Mouse (Mus musculus) kidney, postnatal 36 days (tissue): ENCODE data around the gene Mcu.
A peak's percentile ranks its signal among the peaks of the same experiment; 100 is the strongest.

Experiments
- DNase-seq, 2 experiments: peaks; one replicate each; pipeline ENCODE4 v3.0.0; 2021 to 2022; ENCODE audit warnings: mixed read lengths in 2 of 2

The Mcu gene

DNA sequence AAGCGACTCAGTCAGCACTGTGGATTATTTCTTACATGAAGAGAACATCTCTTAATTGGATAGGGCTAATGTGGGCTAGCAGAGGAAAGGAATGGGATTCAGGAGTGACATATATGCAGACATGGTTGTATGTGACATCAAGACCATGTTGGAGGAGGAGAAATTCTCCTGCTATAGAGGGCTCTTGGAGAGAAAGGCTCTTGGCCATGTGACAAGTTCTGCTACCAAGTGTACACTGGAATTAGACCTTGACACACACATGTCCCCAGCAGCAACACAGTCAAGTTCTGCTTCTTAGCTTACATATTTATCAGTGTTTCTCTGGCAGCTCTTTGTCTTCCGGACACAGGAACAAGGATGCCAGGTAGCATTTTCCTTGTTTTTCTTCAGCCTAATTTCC, 129.1 kb downstream of the Mcu start:
- no peak for DNase-seq

DNA sequence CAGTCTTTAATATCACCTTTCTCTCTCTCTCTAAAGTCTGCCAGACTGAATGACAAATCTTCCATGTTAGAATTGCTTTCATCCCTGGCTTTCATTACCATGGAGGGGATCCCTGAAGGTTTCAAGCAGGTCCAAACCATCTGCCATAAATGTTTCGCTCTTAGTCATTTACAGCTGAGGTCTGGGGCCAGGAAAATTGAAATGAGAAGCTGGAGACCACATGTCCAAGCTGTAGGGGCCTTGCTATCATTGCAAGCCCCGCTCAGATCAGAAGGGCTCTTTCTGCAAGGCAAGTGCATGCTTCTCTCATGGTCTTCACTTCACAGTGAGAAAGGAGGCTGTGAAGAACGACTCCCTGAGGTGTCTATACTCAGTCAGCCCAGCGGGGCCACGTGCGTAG, 132.2 kb downstream of the Mcu start:
- no peak for DNase-seq

DNA sequence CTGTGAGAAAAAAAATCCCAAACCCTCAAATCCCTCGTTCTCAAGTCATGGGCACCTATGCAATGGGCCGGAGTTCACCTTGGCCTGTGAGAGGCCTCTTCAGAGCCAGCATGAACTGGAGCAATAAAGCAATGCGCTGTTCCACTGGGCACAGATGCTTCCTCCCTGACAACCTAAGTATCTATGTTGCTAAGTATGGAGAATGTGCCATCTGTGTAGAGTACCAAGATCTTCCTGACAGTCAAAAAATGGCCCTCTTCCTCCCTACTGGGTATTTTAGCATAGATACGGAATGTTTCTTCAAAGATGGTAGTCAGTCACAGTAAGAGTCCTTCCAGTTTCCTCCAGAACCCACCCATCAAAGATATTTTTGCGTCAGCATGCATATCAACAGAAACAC, 135.1 kb downstream of the Mcu start:
- DNase-seq, result no peak

DNA sequence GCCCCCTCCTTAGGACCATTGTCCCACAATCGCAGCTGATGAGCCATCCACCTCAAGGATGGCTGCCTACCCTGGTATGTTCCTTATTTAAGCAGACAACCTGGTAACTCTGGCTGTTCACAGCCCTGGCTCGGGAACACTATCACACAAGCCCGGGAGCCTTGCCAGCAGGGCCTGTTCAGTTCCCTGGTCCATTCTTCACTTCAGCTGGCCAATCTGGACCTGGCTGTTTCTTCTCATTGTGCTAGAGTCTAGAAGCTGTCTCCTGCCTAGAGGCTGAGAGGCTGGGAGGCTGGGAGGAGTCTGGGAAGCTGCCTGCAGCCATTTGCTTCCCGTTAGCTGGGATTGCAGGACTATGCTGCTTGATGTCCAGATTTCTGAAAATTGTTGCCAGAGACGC, 146.0 kb downstream of the Mcu start:
- no peak for DNase-seq

DNA sequence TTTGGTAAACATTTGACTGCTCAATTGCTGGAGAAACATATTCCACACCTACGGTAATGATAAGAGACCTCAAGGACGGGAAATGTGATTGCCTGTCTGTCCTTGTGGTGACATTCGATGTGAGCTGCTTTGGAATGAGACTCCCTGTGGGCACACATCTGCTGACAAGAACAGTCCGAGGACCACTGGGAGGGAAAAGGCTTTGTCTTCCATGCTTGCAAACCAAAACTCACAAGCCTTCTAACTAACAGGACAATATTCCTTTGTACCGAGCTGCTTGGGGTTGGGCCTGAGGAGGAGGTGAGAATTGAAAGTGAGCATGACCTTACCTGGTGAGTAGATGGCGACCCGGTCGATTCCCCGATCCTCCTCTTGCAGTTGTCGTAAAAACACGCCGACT, 149.2 kb downstream of the Mcu start:
- DNase-seq, result no peak

DNA sequence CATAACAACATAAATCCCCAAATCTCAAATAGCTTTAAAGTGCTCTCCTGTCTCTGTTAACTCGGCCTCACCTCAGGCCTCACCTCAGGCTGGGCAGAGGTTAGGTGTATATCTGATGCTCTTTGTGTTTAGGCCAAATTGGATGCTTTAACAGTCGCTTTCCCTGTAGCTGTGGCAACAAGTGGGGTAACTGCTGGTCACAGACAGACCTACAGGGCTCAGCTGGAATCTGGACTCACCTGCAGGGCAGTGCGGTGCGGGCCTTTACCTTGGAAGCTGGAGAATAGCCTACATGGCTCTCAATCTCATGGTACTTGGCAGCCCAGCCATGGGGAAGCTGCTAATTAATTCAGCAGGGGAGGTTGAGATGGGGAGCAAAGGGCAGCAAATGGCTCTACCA, 149.9 kb downstream of the Mcu start:
- no peak for DNase-seq

DNA sequence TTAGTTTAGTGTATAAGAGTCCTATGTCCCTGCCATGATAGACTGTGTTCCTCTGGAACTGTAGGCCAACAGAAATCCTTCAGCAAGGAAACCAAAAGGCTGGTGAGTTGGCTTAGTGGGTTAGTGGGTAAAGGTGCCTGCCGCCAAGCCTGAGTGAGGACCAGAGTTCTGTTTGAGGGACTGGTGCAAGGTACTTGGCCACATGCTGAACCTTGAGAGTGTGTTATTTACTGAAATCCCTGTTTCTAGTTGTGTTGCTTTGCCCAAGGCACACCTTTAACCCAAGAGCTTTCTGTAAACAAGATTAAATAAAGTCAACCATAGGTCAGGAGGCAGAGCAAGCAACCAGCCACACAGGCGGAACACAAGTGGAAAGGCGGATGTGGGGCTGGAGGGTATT, 150.9 kb downstream of the Mcu start:
- no peak for DNase-seq

DNA sequence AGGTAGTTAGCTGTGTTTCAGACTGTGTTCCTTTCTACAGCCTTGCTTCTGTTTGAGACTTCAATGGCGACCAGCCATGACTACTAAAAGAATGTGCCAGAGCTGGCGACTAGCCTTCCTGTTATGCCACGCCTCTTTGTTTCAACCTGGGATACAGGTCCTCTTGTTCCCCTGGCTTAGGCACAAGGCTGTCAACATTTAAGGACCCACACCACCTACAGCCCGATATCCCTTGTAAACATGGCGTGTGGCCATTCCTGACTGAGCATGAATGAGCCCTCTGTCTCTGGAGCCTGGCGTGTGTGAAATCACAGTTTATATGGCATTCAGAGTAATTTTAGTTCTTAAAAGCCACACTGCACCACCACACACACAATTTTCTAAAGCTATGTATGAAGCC, 154.2 kb downstream of the Mcu start:
- no peak for DNase-seq

DNA sequence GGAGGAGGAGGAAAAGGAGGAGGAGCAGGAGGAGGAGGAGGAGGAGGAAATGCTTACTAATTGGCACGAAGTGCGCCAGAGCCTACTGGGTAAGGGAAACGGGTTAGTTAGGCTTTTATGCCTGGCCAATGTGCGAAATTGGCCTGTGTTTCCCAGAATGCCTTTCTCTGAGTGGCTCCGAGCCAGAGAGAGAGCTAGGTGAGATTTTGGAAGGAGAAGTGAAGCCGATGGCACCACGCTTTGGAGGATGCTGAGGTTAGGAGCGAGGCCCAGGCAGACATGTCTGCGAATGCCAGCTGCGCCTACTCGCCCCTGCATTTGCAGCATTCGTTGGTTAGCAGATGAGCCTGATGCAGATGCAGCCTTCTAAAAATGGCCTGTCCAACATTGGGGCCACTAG, 156.7 kb downstream of the Mcu start:
- no peak for DNase-seq

DNA sequence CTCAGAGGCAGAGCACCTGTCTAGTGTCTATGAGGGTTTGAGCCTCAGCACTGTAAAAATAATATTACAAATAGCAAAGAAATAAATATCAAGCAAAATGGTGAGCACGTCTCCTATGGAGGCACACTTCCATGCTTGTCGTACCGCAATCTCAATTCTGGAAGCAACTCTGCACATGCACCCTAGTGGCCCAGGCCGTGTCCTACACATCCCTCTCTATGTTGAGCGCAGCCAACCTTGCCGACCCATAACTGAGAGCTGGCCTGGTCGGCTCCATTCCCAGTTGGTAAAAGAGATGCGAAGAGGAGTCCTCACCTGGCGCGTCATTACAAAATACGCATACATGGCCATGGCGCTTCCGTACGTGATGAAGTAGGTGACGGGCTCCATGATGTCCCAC, 161.9 kb downstream of the Mcu start:
- DNase-seq, result no peak

DNA sequence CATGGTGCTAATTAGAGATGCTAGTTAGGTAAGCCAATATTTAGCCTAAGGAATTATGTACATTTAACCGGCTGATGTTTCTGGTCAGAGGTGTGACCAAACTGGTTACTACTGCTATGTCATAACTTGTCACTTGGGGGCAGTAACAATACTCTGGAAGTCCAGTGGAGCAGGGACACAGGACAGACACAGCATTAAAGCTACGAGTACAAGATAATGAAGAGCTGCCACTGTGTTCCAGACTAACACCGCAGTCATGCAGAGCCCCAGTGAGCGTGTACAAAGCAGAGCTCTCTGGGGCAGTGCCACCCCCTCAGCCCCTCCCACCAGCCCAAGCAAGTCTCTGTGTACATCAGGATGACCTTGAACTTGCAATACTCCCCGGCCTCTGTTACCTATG, 164.7 kb downstream of the Mcu start:
- peak in 1 of 2 experiments; percentile 32 for DNase-seq

DNA sequence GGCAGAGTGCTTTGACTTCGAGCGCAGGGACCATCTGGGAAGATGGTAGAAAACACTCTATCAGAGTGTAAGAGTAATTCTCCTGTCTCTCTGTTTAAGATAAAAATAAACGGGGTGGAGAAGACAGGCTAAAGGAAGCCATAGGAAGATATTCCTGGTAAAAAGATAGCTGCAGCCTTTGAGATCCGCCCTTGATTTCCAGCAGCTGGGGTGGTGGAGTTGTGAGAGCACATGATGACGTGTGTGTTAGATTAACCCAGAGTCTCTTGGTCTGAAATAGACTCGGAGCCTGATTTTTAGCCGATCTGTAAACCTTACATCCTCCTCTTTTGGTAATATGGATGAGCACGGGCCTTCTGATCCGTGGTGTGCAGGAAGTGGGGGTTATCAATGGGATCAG, 168.9 kb downstream of the Mcu start:
- DNase-seq, result no peak

DNA sequence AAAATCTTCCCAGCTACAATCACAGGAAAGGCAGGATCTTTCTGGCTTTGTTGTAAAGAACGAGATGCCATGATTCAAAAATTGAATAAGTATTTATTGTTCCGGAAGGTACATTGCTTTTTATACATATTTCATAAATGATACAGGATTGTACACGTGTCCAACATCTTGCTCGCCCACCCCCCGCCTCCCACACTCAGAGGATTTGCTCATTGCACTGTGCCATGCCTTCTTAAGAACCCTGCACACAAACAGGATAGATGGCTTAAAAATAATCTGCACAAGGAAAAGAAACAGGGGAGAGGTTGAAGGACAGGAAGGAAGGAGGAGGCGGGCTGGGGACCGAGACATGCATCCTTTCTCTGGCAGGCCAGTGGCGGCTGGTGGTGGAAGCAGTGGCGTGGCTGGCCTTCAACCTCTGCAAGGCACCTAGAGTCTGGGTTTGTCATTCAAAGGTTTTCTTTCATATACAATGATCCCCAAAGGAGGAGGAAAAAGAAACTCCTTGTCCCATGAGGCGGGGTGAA, 169.5 kb downstream of the Mcu start:
- peak in 1 of 2 experiments; percentile 31 for DNase-seq

DNA sequence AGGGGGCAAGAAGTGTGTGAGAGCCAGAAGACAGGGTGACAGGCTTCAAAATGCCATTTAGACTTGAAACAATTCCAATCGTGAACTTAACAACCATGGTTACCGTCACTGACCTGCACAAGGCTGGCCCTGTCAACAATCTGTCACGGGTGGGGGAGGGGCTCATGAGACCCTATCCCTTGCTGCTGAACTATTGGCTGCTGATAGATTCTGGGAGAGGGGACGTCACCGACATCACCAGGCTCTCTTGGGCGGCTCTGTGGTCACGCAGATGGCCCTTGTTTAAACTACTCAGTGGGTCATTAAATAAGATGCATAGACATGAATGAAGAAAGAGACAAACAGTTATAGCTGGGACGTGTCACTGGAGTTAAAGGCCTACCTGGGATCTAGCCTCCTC, 171.9 kb downstream of the Mcu start:
- no peak for DNase-seq

DNA sequence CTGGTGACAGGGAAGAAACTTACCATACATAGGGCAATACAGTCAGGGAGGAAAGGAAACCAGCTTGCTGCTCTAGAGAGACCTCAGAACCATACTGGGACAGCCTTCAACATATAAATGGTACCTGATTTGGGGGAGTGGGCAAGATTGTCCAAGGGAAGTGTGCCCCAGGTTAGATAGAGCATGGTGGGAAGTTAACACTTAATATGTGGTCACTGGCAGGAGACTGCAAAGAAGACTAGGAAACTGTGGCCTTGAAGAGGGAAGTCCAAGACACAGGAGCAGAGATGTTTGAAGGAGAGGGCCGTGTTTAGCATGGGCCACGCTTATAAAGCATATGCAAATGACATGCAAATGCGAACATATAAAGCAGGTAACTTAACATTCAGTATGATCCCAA, 172.4 kb downstream of the Mcu start:
- no peak for DNase-seq

DNA sequence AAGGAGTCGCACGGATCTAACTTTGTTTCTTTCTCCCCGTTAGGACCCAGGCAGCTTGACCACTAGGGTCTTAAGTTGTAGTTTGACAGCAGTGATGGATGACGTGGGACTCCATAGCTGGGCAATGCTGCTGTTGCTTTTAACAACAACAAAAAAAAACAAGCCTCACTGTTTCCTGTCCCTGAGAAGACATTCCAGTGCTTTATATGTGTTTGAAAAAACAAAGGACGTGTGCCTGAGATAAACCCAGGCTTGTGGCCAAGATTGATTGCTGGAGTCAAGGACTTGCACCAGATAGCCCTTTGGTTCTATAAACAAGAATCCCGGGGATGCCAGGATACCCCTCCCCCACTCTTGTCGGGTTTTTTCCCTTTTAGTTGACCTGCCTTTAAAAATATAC, 173.3 kb downstream of the Mcu start:
- DNase-seq, result peak; percentile 46 to 47

DNA sequence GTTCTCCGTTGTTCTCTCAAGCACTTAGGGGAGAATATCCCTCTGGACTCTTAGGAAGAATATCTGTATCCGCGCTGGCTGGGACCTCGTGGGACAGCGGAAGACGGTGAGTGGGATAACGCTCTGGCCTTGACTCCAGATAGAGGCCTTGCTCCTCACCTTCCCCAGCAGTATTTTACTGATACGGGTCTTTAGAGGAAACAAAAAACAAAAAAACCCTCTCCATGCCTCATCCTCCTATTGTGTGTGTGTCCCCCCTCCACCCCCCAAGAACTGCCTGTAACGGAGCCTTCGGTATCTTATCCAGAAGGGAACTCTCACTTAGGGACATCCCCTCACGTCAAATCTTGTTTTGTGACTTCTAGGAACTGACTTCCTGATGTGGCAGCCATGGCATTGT, 174.8 kb downstream of the Mcu start, which contains the start of gene Oit3:
Oit3 (minus strand) TSS at position 44 of the 400 bp plus-strand sequence.
- no peak for DNase-seq

DNA sequence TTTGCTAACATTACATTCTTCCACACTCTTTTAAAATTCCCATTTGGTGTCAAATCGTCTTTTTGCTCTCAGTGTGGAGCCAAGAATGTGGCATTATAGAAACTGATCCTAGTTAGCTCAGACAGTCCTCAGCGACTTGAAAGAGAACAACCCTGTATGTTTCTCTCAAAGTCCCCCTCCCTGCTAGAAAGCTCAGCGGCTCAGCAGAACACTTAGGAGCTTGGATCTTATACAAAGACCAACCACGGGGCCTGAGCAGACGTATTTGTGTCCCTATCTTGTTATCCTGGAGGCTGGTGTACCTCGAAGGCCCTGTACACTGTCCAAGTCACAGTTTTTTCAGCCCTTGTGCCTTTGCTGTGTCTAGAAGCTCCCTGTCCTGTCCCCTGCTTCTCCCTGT, 176.3 kb downstream of the Mcu start:
- no peak for DNase-seq

DNA sequence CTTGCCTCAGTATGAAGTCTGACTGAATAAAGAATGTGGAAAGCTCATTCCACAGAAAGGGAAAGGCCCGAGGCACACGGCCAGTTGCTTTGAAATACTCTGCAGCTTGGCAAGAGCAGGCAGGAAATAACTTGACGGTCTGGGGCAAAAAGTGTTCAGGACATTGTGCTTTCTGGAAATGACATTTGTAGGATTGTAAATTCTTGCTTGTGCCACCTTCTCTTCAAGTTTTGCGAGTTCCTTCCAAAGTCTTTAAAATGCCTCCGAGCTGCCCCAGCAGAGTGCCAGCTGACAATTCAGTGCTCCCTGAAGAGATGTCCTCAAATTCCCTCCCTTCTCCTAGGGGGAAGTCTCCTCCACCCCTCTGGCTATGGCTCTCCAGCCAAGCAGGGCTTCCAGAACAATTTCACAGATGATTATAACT, 177.0 kb downstream of the Mcu start:
- peak; percentile 64 to 71 for DNase-seq

DNA sequence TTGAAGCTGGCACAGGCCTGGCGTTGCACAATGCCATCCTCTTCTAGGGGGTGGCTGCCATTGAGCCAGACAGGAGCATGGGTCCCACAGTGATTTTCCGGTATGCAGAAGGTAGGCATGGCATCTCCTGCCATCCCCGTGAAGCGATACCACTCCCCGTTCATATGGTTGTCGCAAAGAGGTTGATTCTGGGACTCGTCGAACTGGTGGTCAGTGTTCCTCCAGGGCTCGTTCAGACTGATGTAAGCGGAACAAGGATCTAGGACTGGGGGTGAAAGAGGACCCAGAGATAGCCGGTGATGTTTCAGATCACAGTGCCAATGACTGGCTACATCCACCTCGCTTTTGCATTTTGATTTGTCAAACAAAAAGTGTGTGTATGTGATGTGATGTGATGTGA, 177.8 kb downstream of the Mcu start:
- DNase-seq, result no peak

DNA sequence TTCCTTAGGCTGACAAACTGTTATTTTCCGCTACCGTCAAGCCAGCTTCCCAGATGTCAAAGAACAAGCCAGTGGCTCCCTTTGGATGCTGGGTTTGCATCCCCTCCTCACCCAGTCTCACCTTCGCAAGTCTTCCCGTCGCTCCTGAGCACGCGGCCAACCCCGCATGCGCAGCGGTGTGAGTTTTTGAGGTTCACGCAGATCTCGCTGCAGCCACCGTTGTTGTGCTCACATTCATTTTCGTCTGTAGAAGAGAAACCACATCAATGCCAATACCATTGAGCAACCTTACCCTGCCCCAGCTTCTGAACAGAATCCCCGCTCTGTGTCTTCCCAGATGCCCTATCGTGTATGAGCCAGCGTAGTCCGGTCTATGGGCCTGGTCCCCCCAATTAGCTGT, 180.7 kb downstream of the Mcu start:
- no peak for DNase-seq

DNA sequence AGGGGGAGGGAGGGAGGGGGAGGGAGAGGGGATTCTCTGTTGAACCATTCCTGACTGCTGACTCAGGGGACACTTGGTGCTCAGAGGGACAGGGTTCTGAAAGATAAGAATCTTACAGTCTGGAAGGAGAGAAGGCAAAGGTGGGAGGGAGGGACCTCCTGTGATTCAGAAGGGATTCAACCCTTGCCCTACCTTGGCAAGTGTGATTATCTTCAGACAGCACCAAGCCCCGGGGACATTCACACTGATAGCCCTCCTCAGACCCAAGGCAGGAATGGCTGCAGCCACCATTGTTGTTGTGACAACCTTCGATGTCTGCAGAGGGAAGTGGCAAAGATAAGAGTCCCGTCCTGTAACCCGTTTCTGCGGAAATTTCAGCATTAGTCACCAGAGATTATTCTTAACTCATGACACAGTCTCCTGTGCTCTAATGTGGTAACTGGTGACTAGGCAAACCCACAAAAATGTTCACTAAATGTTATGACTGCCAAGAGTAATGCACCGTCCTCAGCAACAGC, 185.7 kb downstream of the Mcu start:
- no peak for DNase-seq

DNA sequence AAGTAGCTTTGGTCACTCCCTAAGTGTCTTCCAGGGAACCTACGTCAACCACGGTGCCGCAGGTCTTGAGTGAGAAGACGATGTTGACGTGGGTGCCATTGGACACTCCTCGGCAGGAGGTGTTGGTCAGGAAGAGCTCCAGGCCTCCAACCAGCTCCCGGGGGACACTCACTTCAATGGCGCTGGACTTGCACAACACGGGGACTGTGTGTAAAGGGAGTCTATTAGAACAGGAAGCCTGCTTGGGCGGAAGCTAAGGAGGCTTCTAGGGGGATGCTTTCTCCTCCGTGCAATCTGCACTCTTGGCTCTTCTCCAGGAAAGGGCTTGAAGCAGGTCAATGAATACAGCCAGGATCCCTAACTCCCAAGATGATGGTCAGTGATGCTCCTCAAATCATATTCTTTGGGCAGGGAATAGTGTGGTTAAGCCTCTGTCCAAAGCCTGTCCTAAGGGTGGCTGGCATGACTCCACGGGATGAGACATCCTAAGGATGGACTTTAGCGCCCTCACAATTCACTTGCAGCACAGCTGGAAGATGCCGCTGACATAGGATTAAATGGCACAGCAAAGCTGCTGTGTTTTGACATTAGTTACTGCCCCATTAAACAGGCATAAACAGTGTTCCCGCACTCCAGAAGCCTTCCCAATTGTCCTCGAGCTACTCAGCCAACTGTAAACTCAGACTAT, 186.9 kb downstream of the Mcu start:
- no peak for DNase-seq

DNA sequence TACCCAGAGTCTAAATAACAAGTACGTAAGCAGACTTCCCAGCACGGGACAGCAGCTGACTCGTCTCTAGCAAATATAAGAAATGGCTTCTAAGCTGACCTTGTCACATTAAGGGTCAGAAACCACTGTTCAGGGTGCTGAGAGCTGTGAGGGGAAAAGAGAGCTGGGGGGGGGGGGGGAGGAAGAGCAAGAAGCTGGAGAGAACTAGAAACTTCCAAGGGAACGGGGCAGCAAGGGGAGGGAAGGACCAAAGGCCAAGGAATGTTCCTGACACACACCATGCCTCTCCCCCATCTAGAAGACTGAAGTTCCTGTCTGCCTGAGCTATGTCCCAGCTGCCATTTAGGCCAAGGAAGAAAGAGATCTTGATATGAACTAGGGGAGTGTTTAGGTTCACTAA, 190.1 kb downstream of the Mcu start:
- DNase-seq, result peak in 1 of 2 experiments; percentile 39

DNA sequence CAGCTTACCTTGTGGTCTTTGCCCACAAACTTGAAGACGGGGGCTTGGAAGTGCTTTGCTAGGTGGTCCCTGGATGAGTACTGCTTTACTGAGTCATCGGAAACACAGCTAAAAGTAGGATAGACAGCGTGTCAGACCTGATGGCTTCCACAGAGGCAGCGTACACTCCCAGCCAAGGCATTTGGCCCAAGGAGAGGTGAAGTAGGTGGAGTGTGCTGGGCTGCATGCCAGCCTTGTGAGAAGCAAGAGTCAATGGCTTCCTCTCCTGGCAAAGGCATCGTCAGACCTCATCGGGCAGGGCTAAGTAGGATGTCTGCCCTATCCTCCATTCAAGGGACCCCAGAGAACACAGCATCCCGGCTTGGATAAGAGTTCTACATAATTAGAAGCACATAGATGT, 191.1 kb downstream of the Mcu start:
- peak; percentile 69 to 85 for DNase-seq
